Mouse (Mus musculus) forelimb bud, embryonic 11.5 days (tissue): ENCODE results near the gene Pdgfa.

ENCODE experiments used
- DNase-seq: peaks from one replicate; pipeline ENCODE4 v3.0.0-alpha.2; 2012; ENCODE audit warnings: low read depth, low spot score

Pdgfa gene

DNA sequence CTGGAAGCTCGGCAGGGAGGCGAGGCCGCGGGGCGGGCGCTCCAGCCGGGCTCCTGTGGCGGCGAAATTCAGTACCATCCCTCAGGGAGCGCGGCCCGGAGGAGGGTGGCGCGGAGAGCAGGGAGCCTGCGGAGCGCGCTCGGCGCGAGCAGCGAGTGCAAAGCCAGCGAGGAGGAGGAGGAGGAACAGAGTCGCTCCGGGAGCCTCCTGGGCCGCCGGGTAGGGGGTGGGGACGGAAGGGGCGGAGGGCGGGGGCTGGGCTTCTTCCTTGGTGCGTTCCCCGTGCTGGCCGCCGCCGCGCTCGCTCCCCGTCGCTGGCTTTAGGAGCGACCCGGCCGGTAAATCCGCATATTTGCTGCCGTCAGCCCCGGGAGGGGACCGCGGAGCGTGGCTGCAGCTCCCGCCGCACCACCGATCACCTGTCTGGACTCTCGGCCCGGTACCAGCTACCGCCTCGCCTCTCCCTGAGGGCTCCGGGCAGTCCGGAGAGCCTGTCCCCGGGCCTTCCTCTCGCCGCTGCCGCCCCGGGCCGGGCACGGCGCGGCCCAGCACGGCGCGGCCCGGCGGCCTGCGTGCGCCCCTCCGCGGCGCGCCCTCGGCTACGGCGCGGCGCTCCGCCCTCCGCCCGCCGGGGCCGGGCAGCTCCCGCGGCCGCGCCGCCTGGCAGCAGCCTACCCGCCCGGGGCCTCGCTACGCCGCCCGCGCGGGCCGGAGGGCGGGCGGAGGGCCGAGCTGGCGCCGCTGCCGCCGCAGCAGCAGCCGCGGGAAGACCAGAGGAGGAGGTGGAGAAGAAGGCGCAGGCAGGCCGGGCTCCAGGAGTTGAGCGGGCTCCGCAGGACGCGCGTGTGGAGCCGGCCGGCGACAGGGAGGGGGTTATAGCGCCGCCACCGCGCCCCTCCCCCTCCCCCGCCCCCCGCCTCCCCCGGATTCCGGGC lies 2.1 kb downstream of the Pdgfa start:
- DNase-seq = no peak

DNA sequence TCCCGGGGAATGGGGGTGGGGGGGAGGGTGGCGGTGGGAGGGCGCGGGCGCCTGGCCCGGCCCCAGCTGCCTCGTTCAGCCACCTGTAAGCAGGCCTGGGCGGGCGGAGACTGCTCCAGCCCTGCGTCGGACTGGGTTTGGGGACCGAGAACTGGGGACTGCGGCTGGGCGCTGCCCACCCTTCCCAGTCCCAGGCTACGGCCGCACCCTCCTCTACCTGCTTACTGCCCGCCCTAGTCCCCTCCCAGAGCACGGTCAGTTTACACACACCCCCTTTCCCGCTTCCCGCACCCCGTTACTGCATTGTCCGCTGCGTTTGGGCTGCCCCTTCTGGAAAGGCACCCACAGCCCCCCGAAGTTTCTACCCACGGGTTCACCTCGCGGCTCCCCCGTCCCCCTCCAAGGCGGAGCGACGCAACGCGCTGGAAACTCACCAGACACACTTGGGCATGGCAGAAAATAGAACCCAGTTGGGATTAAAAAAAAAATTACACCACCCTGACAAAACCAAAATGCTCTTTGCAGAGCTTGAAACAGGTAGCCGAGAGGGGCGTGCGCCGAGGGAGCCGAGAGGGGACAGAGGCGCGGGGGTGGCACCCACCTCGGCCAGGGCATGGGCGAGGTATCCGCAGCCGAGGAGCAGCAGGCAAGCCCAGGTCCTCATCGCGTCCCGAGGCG lies 2.9 kb downstream of the Pdgfa start:
- no peak for DNase-seq

DNA sequence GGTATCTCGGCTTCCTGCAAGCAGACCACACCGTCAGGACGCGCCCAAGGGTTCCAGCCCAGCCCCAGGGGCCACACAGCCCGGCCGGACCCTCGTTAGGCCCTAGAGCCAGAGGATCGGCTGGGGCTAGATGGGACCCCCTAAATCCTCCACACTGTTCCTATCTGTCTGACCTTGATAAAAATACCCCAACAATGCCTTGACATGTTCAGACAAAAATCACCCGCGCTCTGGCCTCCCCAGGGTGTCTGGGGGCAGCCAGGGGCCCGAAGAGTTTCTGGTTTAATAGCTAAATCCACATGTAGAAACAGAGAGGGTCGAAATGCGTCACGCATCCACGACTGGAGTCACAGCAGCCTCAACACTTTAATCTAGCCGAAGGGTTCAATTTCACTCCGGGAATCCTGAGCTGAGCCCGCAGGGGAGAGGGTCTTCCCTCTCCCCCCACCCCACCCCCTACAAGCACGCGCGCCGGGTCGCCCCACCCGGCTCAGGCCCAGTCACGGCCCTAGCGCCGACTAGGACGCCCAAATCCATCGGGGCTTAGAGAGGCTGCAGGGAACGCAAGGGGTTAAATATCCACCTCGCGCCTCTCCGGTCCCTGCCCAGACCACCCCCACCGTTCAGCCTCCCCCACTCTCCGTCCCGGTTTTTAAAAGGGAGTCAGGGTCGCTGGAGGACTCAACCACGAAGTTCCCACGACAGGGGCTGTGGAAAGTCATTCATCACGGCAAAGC lies 3.6 kb downstream of the Pdgfa start:
- no peak for DNase-seq

DNA sequence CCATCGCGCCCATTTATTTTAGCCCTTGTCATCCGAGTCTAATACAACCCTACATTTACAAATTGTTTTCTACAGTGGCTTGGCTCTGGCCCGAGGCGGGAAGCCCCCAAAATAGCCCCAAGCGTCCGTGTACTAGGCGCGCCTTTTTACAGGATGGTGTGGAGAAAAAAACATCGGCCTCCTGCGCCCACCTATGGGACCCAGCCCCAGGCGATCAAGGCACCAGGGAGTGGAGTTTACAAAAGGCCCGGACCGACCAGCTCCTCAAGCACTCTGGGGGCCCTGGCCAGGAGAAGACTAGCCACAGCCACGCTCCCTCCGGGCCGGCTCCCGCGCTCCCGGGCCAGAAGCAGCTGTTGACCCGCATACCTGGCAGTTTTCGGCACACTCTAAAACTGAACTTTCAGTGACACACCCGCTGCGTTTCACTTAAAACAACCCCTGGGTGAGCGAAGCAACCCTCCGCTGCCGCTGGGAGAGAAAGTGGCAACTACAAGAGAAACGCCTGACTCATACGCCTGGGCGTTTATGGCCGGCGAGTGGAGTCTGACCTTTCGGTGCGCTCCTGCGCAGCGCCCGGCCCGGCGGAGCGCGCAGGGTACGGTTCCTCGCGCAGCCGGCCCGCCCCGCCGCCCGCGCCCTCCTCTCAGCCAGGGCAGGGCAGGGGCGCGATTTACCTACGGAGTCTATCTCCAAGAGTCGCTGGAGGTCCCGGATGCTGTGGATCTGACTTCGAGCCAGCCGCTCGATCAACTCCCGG lies 4.4 kb downstream of the Pdgfa start:
- no peak for DNase-seq

DNA sequence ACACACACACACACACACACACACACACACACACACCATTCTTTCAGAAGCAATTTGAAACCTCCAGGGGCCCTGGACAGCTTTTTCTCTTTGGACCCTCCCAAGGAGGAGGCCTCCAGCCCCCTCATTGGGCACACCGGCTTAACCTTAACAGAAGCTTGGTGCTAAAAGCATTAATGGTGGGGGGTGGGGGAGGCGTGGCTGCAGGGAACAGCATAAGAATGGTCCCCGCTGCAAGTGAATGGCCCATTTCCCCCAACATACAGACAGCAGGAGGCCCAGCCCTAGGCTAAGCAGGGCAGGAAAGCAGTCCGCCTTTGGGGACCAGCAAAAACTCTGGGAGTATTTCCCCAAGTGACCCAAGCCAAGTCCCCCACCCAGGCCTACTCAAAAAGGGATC lies 5.4 kb downstream of the Pdgfa start:
- no peak for DNase-seq

DNA sequence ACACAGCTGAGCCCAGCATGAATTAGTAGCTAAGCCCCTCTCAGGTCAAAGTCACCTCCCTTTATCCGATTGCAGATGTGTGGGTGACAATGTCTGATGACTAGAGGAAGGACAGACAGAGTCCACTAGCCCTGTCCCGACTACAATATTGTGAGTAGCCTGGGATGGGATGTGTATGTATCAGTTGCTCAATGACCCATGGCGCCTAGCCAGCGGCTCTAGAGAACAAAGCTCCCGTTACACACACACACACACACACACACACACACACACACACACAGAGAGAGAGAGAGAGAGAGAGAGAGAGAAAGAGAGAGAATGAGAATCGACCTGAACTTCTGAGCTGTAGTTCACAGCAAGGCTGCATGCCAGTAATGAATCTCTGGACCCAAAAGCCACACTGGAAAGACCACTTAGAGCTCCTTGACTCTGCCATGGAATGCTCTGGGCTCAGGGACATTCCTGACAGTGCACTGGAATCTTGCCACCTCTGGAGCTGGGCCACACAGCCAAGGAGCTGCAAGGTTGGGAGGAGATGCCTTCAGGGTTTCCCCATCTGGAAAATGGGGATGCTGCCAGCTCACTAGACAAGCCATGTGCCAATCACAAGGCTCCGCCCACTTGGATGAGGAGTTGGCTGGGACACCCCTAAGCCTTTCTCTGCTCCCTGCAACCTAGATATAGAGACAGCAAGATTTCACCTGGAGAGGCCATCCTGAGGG lies 6.3 kb downstream of the Pdgfa start:
- no peak for DNase-seq

DNA sequence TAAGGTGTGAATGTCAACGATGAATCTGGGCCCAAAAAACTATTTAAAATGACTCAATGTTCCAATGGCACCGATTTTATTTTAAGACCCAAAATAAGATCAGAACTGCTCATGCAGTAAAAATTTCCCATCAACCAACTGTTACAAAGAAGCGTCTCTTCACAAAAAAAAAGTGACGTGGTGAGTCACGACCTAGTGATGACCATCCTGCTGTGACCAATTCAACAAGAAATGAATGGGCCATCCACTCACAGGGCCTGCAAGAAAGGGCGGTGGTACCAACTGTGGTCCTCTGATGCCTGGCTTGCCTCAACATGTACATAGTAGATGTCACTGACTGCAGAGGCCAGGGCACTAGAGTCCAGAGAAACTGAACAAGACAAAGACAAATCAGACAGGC lies 7.6 kb downstream of the Pdgfa start:
- no peak for DNase-seq

DNA sequence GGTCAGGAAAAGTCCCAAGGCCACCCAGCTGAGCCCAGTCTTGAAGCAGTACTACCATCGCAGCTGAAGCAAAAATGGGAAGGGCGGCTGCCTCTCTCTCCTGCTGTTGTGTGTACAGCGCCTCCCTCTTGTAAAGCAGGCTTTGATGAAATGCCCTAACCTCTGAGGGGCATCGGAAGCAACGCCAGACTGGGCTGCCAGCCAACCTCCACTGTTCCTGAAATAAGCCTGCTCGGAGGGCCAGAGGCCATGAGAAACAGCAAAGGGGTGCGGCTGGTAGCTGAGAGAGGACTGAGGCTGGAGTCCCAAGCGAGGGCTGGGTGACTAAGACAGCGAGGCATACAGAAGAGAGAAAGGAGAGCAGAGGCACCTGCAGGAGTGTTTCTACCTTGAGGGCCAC lies 8.4 kb downstream of the Pdgfa start:
- no peak for DNase-seq

DNA sequence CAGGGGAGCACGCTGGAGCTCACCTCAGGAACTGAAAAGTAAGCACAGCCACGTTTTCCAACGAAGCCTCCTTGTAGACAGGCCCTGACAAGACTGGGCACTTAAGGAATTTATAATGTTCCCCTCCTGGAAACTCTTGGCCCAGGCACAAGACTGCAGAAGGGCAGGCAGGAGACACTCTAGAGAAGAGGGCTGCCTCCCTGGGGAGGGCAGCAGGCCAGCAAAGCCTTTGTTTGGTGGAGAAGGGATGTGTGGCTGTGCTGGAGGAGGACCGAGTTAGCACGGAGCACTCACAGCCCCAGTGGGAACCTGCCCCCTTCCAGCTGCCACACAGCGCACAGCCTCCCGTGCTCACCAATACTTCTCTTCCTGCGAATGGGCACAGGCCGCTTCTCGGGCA lies 9.2 kb downstream of the Pdgfa start:
- DNase-seq = no peak

DNA sequence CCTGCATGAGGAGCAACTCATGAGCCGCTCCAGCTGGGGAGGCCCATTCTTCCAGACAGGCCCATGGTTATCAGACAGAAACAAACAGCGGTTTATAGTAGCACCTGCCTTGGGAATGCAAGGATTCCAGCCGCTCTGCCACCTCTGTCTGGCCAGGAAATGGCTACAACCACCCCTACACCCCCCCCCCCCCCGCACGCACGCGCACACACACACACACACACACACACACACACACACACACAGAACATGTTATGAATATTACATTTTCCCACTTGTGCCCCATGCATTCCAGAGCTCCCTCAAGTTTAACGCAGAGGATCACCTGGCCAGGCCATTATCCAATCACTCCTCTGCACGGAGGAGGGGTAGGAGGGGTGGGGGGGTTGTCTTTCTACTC lies 15.2 kb downstream of the Pdgfa start:
- DNase-seq = no peak

DNA sequence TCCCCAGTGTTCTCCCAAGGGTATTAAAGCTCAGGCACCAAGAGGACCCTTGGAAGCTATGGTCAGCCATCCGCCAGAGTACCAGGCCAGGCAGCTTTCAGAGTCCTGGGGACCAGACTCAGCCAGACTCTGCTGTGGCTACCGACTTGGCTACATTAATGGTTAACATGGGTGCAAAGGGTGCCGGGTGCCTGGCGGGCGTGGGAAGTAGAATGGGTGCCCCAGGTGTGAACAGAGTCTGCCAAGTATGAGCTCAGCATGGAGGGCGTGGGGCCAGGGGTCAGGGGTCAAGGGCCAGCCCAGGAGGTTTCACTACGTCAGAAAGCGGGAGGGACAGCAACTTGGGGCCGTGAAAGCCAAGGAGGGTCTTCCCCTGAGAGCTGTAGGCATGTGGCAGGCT lies 16.6 kb downstream of the Pdgfa start:
- DNase-seq = no peak

DNA sequence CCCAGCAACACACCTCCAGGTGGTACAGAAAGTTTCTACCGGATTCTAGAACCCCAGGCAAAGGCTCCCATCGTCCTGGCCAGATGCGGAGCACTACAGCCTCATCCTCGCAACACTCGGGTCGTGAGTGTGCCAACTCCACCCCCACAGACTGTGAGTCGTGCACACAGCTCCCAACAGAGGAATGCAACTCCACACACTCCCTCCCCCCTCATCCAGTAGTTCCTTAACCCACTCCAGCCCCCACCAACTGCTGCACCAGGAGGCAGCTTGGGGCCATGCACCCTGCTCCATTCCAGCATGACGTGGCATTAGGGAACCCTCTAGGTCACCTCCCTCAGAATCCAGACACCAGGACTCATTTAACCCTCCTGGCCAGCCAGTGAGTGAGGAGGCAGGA lies 17.3 kb downstream of the Pdgfa start:
- no peak for DNase-seq

DNA sequence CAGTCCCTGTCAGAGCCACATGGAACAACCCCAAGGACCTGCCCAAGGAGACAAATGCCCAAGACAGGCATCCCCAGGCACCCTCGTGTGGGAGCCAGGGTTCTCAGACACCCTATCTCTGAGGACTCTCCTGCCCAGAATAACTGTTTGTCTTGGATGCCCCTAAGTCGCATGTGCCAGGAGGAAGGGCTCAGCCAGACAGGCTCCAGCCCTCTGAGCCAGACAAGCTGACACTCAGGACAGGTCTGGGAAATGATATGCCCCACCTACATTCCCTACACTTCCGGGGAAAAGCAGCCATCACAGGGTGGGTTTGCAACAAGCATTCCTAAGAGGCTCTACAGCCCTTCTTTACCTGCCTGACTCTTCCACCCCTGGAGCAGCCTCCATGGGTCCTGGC lies 19.4 kb downstream of the Pdgfa start:
- no peak for DNase-seq

DNA sequence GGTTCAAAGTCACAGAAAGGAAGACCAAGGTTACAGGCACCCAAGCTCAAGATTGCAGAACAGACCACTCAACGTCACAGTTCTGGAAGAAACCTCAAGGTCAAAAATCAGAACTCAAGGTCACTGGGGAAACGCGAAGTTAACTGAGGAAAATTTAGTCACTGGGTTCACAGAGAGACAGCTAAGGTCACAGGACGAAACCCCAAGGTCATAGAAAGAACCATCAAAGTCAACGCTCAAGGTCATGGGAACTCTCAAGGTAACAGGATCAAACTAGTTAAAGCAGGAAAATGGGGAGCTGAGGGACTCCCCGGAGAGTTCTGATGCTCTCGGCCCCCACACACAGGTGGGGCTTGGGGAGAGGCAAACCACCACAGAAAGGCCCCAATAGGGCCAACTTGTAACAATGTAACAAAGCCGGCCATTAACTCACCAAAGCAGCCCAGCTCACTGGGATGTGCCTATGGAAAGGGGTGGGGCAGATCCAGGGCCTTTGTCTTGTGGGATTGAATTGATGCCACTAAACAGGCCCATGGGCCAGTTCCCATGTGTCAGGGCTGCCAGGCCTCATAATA lies 22.2 kb downstream of the Pdgfa start:
- no peak for DNase-seq

DNA sequence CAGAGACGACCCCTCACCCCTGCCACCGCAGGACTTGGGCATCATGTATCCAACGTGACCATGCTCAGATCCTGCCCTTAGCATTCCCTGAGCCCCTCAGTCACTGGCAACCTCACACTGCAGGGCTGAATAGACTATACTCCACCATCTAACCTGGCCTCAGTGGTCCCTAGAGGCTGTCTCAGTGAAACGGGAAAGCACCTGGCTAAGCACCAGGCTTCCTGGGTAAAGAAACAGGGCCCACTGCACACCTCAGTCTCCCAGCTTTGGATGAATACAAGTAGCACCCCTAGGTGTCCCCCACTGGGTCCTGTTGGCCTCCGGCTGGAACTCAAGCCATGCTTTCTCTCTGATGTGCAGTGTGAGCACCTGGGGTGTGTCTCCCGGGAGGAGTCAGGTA lies 23.7 kb downstream of the Pdgfa start:
- DNase-seq = no peak

DNA sequence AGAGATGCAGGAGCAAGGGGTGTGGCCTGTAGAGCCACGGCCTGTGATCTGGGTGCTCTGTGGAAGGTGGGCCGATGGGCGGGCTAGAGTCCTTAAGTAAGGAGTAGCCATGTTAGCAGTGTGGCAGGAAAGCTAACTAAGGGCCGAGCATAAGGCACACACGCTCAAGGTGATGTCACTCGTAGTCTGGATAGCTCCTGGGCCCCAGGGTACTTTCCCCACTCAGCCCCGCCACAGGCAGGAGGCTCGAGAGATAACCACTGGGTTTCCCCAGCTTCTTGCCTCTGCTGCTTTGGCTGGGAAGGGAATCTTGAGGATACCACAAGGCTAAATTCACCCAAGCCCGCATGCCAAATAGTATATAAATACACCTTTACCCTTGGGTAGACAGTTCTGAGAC lies 25.8 kb downstream of the Pdgfa start:
- DNase-seq = no peak

DNA sequence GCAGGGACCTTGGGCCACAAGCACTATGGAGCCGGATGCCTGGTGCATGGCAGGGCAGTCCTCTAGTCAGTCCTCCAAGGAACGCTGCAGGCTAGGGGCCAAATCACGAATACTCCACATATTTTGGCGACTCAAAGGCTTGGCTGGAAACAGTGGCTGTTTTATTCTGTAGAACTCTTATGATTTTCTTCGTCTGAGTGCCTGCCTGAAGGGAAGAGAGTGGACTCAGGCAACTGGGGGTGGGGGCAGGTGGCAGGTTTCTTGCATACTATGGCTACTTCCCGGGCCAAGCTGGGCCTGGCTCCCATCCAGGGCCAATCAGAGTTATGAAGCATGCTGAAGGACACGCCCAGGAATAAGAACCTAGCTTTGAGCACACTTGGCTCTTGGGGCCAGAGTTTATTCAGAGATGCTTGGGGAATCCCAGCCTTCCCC lies 27.1 kb downstream of the Pdgfa start:
- no peak for DNase-seq

DNA sequence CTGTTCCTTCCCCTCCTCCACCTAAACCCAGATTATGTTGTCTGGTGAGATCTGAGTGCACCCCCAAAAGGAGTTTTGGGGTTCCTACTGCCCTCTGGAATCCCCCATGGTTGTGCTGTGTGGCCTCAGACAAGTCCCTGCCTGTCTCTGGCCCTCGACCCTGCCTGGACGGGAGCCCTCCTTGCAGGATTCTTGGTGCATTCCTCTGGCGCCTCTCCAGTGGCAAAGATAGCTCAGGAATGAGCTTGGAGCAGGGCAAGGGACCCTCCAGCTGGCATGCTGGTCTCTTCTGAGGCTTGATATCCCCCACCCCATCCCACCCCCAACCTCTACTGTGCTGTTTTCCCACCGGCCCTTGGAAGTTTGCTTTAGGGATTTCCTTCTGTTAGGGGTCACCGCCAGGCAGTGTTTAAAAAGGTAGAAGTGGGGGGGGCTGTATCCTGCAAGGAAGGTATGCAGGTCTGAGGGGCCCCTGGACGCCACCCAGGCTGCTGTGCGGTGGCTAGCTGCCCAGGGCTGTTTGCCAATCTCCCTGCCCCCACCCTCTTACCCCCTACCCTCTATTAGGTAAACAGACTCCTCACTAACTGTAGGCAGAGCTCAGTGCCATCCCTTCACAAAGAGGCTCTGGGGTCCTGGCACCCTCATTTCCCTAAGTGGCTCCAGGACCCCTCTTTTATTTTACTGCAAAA lies 31.0 kb downstream of the Pdgfa start:
- DNase-seq = no peak

DNA sequence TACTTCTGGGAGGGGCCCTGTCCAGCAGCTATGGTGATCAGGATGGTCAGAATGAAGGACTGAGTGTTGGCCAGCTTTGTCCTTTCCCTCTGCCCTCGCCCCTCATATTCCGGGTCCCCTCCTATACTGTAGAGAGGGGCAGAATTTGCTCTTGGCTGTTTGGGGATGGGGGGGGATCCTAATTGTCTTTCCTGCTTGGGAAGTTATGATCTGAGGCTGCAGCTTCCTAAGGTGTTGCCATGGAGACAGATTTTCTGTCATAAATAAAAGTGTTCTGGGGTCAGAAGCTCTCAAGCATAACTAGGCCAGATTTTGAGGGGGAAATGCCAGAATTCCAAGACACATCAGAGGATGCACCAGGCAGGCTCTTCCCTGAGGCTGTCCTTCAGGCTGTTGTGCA lies 31.6 kb downstream of the Pdgfa start:
- no peak for DNase-seq

DNA sequence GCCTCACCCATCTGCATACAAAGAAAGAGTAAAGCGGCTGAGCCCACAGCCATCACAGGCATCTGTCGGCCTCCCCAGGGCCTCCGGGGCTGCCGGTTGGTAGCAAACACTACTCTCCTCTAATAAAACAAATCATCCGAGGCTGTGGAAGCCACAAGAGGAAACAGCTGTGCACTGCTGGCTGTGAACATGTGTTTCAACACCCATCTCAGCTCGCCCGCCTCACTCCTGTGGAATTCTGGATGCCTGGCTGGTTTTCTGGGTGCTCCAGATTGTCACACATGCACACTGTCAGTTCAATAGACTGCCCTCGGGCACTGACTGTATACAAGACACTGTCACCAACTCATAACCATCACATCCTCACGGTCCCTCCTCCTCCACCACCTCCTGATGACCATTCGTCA lies 40.7 kb downstream of the Pdgfa start:
- peak; percentile 49 for DNase-seq
